Mouse (Mus musculus): ENCODE data around the gene Nrde2. TPM values are rescaled to one million over a fixed set of nuclear protein-coding genes. Genes with fewer than 3 reads are reported as not detected.
A peak's percentile ranks its signal among the peaks of the same experiment; 100 is the strongest.

The Nrde2 gene
- polyA plus RNA-seq, 1 experiment = 8.3 TPM

GRCm38 (mm10) chr12:100126968-100127865 is 32.2 kb downstream of the Nrde2 start:
- TF ChIP-seq POLR2A (IDR thresholded peaks at IDR 0.05; ENCODE audit: low read depth, low read length) = no peak
- no peak for TF ChIP-seq CTCF (conservative IDR thresholded peaks at IDR 0.05; ENCODE audit: insufficient read depth, insufficient read length, low read depth, low read length)
- no peaks in the 10 kb centered on the region for H3K27me3 ChIP-seq (replicated peaks; ENCODE audit: control insufficient read depth, insufficient read depth, low read length)
- WGBS = 69% methylated on average over 17 of the region's 17 CpGs
- H3K4me1 ChIP-seq (ENCODE audit: control insufficient read depth, insufficient read depth, low read length) = 0 out of 2 replicates have a peak, but pooled peaks cover 4% of the 10 kb centered on the region
- H3K36me3 ChIP-seq (ENCODE audit: control insufficient read depth, insufficient read depth, low read length) = peaks cover 5% of the 10 kb centered on the region; the same call in 1 of the 2 replicates
- no peak for DNase-seq
- H3K4me3 ChIP-seq (ENCODE audit: insufficient read depth, low read depth, low read length) = no peak overlapping the region
- peak overlapping the region; percentile 0; the same call in 1 of the 2 replicates for H3K27ac ChIP-seq (ENCODE audit: insufficient read depth, low read depth, low read length)

GRCm38 (mm10) chr12:100124913-100125798 is 34.3 kb downstream of the Nrde2 start:
- Histone ChIP-seq H3K36me3 (ENCODE audit: control insufficient read depth, insufficient read depth, low read length) (peaks cover 8% of the 10 kb centered on the region), H3K4me1 (ENCODE audit: control insufficient read depth, insufficient read depth, low read length) (0 out of 2 replicates have a peak, but pooled peaks cover 4% of the 10 kb centered on the region), H3K4me3 (ENCODE audit: insufficient read depth, low read depth, low read length) (no peak overlapping the region), H3K27me3 (replicated peaks; ENCODE audit: control insufficient read depth, insufficient read depth, low read length) (no peaks in the 10 kb centered on the region), H3K27ac (ENCODE audit: insufficient read depth, low read depth, low read length) (no peak overlapping the region)
- WGBS = 77% methylated on average over 16 of the region's 16 CpGs
- no peak for TF ChIP-seq POLR2A (IDR thresholded peaks at IDR 0.05; ENCODE audit: low read depth, low read length)
- peak; percentile 42; the same call in 1 of the 2 replicates for TF ChIP-seq CTCF (conservative IDR thresholded peaks at IDR 0.05; ENCODE audit: insufficient read depth, insufficient read length, low read depth, low read length)
- no peak for DNase-seq

GRCm38 (mm10) chr12:100123476-100123875 is 36.0 kb downstream of the Nrde2 start:
- H3K4me3 ChIP-seq (ENCODE audit: insufficient read depth, low read depth, low read length) = no peak overlapping the region
- peak; percentile 74 for DNase-seq
- 51% methylated on average over 9 of the region's 9 CpGs for WGBS
- H3K27me3 ChIP-seq (replicated peaks; ENCODE audit: control insufficient read depth, insufficient read depth, low read length) = no peaks in the 10 kb centered on the region
- H3K36me3 ChIP-seq (ENCODE audit: control insufficient read depth, insufficient read depth, low read length) = peaks cover 13% of the 10 kb centered on the region
- H3K27ac ChIP-seq (ENCODE audit: insufficient read depth, low read depth, low read length) = no peak overlapping the region
- 0 out of 2 replicates have a peak, but pooled peaks cover 2% of the 10 kb centered on the region for H3K4me1 ChIP-seq (ENCODE audit: control insufficient read depth, insufficient read depth, low read length)
- TF ChIP-seq CTCF (conservative IDR thresholded peaks at IDR 0.05; ENCODE audit: insufficient read depth, insufficient read length, low read depth, low read length) (no peak), POLR2A (IDR thresholded peaks at IDR 0.05; ENCODE audit: low read depth, low read length) (no peak)

GRCm38 (mm10) chr12:100122921-100123381 is 36.5 kb downstream of the Nrde2 start:
- H3K4me1 ChIP-seq (ENCODE audit: control insufficient read depth, insufficient read depth, low read length) = no peaks in the 10 kb centered on the region
- peak; percentile 32 for DNase-seq
- WGBS = 74% methylated on average over 7 of the region's 7 CpGs
- H3K27ac ChIP-seq (ENCODE audit: insufficient read depth, low read depth, low read length) = no peak overlapping the region
- H3K4me3 ChIP-seq (ENCODE audit: insufficient read depth, low read depth, low read length) = no peak overlapping the region
- TF ChIP-seq CTCF (conservative IDR thresholded peaks at IDR 0.05; ENCODE audit: insufficient read depth, insufficient read length, low read depth, low read length) (no peak), POLR2A (IDR thresholded peaks at IDR 0.05; ENCODE audit: low read depth, low read length) (no peak)
- H3K27me3 ChIP-seq (replicated peaks; ENCODE audit: control insufficient read depth, insufficient read depth, low read length) = no peaks in the 10 kb centered on the region
- H3K36me3 ChIP-seq (ENCODE audit: control insufficient read depth, insufficient read depth, low read length) = peaks cover 13% of the 10 kb centered on the region

- H3K36me3 ChIP-seq (ENCODE audit: control insufficient read depth, insufficient read depth, low read length) = peaks cover 16% of the 10 kb centered on the region
- peaks cover 3% of the 10 kb centered on the region; the same call in 1 of the 2 replicates for H3K4me1 ChIP-seq (ENCODE audit: control insufficient read depth, insufficient read depth, low read length)
- DNase-seq = peak; percentile 22
- H3K4me3 ChIP-seq (ENCODE audit: insufficient read depth, low read depth, low read length) = no peak overlapping the region
- H3K27me3 ChIP-seq (replicated peaks; ENCODE audit: control insufficient read depth, insufficient read depth, low read length) = no peaks in the 10 kb centered on the region
- no peak overlapping the region for H3K27ac ChIP-seq (ENCODE audit: insufficient read depth, low read depth, low read length)
- 64% methylated on average over 5 of the region's 5 CpGs for WGBS
- TF ChIP-seq CTCF (conservative IDR thresholded peaks at IDR 0.05; ENCODE audit: insufficient read depth, insufficient read length, low read depth, low read length) = no peak
- no peak for TF ChIP-seq POLR2A (IDR thresholded peaks at IDR 0.05; ENCODE audit: low read depth, low read length)
Observed at GRCm38 (mm10) chr12:100115982-100116381, 43.5 kb downstream of the Nrde2 start.

GRCm38 (mm10) chr12:100109986-100110696 is 49.3 kb downstream of the Nrde2 start, which contains the start of gene Psmc1:
Gene Psmc1, plus strand, starts transcription at chr12:100110154.
- Histone ChIP-seq H3K4me3 (ENCODE audit: insufficient read depth, low read depth, low read length) (peak within 1 kb of the TSS; percentile 86), H3K4me1 (ENCODE audit: control insufficient read depth, insufficient read depth, low read length) (peaks cover 3% of the 10 kb centered on the region; the same call in 1 of the 2 replicates), H3K27me3 (replicated peaks; ENCODE audit: control insufficient read depth, insufficient read depth, low read length) (no peaks in the 10 kb centered on the region), H3K36me3 (ENCODE audit: control insufficient read depth, insufficient read depth, low read length) (peaks cover 7% of the 10 kb centered on the region; the same call in 1 of the 2 replicates), H3K27ac (ENCODE audit: insufficient read depth, low read depth, low read length) (peak within 1 kb of the TSS; percentile 86)
- under 1% methylated on average over 58 of the region's 58 CpGs for WGBS
- DNase-seq = peak; percentile 90
- no peak for TF ChIP-seq CTCF (conservative IDR thresholded peaks at IDR 0.05; ENCODE audit: insufficient read depth, insufficient read length, low read depth, low read length)
- TF ChIP-seq POLR2A (IDR thresholded peaks at IDR 0.05; ENCODE audit: low read depth, low read length) = peak; percentile 52

Measured in kidney, adult 2 months (tissue).